Mouse (Mus musculus): ENCODE results near the gene Zfp457. TPM values are rescaled to one million over a fixed set of nuclear protein-coding genes. Genes with fewer than 3 reads are reported as not detected.

The Zfp457 gene
- polyA plus RNA-seq (2012; rRNA removed; ENCODE audit: low replicate concordance) = 1.0 and 1.5 TPM in 2 replicates

GRCm38 (mm10) chr13:67305822-67306672 lies at the start of gene Zfp457:
Zfp457 (minus strand) TSS chr13:67306485.

GRCm38 (mm10) chr13:67332019-67332724 lies 25.9 kb upstream of the Zfp457 start, which contains the start of gene Zfp595:
Zfp595 (minus strand) TSS chr13:67332570.

GRCm38 (mm10) chr13:67278314-67278713 lies 28.0 kb downstream of the Zfp457 start, which contains the start of gene Zfp458:
Zfp458 (minus strand) TSS chr13:67278466.

Other genes starting within 250 kb of the Zfp457 start
- gene Zfp712, start 245.3 kb downstream of the Zfp457 start, polyA plus RNA-seq (2012; rRNA removed; ENCODE audit: low replicate concordance) = 0.14 and 0.35 TPM in 2 replicates
- gene Zfp708, start 208.5 kb downstream of the Zfp457 start, polyA plus RNA-seq (2012; rRNA removed; ENCODE audit: low replicate concordance) = 0.60 TPM in 1 of 2 replicates, not detected in the other
- 3.7 and 3.9 TPM in 2 replicates for gene Gm28557, start 197.9 kb downstream of the Zfp457 start, polyA plus RNA-seq (2012; rRNA removed; ENCODE audit: low replicate concordance)
- gene Rslcan18, start 190.2 kb downstream of the Zfp457 start, polyA plus RNA-seq (2012; rRNA removed; ENCODE audit: low replicate concordance) = 0.27 and 0.40 TPM in 2 replicates
- gene Zfp759, start 184.8 kb downstream of the Zfp457 start, polyA plus RNA-seq (2012; rRNA removed; ENCODE audit: low replicate concordance) = 0.43 and 0.59 TPM in 2 replicates
- gene Rsl1, start 133.3 kb downstream of the Zfp457 start, polyA plus RNA-seq (2012; rRNA removed; ENCODE audit: low replicate concordance) = 1.8 and 3.8 TPM in 2 replicates
- 0.33 and 0.71 TPM in 2 replicates for gene Zfp455, start 112.0 kb downstream of the Zfp457 start, polyA plus RNA-seq (2012; rRNA removed; ENCODE audit: low replicate concordance)
- 0.34 and 0.78 TPM in 2 replicates for gene Zfp458, start 28.0 kb downstream of the Zfp457 start, polyA plus RNA-seq (2012; rRNA removed; ENCODE audit: low replicate concordance)
- gene Zfp595, start 26.1 kb upstream of the Zfp457 start, polyA plus RNA-seq (2012; rRNA removed; ENCODE audit: low replicate concordance) = 0.95 and 1.3 TPM in 2 replicates
- not detected in 2 replicates for gene Gm28044, start 54.1 kb upstream of the Zfp457 start, polyA plus RNA-seq (2012; rRNA removed; ENCODE audit: low replicate concordance)
- gene Zfp953, start 54.1 kb upstream of the Zfp457 start, polyA plus RNA-seq (2012; rRNA removed; ENCODE audit: low replicate concordance) = 0.35 and 0.37 TPM in 2 replicates
- 0.28 TPM in 1 of 2 replicates, not detected in the other for gene Gm28041, start 69.2 kb upstream of the Zfp457 start, polyA plus RNA-seq (2012; rRNA removed; ENCODE audit: low replicate concordance)
- 0.21 and 0.32 TPM in 2 replicates for gene Zfp456, start 69.3 kb upstream of the Zfp457 start, polyA plus RNA-seq (2012; rRNA removed; ENCODE audit: low replicate concordance)
- gene Zfp429, start 93.3 kb upstream of the Zfp457 start, polyA plus RNA-seq (2012; rRNA removed; ENCODE audit: low replicate concordance) = 2.2 and 4.0 TPM in 2 replicates
- gene Zfp459, start 114.9 kb upstream of the Zfp457 start, polyA plus RNA-seq (2012; rRNA removed; ENCODE audit: low replicate concordance) = 0.32 and 0.41 TPM in 2 replicates
- gene Zfp874a, start 145.1 kb upstream of the Zfp457 start, polyA plus RNA-seq (2012; rRNA removed; ENCODE audit: low replicate concordance) = 2.2 and 5.1 TPM in 2 replicates
- gene Zfp874b, start 177.8 kb upstream of the Zfp457 start, polyA plus RNA-seq (2012; rRNA removed; ENCODE audit: low replicate concordance) = 4.4 and 5.5 TPM in 2 replicates
- gene Zfp58, start 194.1 kb upstream of the Zfp457 start, polyA plus RNA-seq (2012; rRNA removed; ENCODE audit: low replicate concordance) = 1.1 and 1.5 TPM in 2 replicates
- gene Gm26965, start 219.7 kb upstream of the Zfp457 start, polyA plus RNA-seq (2012; rRNA removed; ENCODE audit: low replicate concordance) = not detected in 2 replicates
- 23.3 and 37.9 TPM in 2 replicates for gene Zfp87, start 219.7 kb upstream of the Zfp457 start, polyA plus RNA-seq (2012; rRNA removed; ENCODE audit: low replicate concordance)
- gene Zfp748, start 247.3 kb upstream of the Zfp457 start, polyA plus RNA-seq (2012; rRNA removed; ENCODE audit: low replicate concordance) = 2.0 and 4.3 TPM in 2 replicates